Mouse (Mus musculus): Measurements from ENCODE around the gene Acap3. TPM values are rescaled to one million over a fixed set of nuclear protein-coding genes. Genes with fewer than 3 reads are reported as not detected.

Acap3 gene
- polyA plus RNA-seq, 1 experiment: 31.0 TPM

DNA sequence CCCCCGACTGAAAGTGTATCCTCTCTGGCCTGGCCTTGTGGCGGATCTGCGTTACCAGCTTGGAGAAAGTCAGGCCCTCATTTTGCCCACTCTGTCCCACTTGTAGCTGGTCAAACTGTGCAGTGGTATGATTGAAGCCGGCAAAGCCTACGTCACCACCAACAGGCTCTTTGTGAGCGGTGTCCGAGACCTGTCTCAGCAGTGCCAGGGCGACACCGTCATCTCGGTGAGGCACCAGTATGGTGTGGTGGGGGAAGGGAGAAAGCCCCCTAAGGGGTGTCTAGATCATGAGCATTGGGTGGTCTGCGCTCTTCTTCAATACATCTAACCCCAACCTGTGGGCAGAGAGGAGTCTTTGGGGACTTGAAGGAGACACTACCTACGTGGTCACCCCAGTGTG lies 4.8 kb downstream of the Acap3 start:
- H3ac ChIP-seq (ENCODE audit: control insufficient read depth, insufficient read length, low read depth): no peak overlapping the region
- H3K79me2 ChIP-seq (ENCODE audit: control insufficient read depth, insufficient read depth): peaks cover 49% of the 10 kb centered on the region
- H3K36me3 ChIP-seq (ENCODE audit: control insufficient read depth, insufficient read depth): peaks cover 27% of the 10 kb centered on the region

DNA sequence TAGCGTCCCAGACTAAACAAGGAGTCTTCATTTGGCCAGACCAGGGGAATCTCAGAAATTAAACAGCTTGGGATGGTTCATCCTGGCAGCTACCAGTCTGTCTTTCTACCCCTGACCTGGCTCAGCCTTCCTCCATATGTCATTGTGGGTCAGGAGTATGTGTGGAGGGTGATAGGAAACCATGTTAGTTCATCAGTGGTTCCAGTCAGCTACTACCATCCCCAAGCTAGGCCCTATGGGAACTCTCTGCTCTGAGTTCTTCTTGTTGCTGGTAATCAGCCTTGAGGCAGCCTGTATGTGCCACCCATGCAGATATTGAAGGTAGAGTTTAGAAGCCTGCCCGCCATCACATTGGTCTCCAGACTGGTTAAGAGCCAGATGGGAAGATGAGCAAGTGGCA lies 6.7 kb downstream of the Acap3 start:
- H3K4me3 ChIP-seq (ENCODE audit: insufficient read depth, poor library complexity, severe bottlenecking): no peak overlapping the region
- H3ac ChIP-seq (ENCODE audit: control insufficient read depth, insufficient read length, low read depth): no peak overlapping the region
- no peaks in the 10 kb centered on the region for H3K27me3 ChIP-seq (ENCODE audit: control insufficient read depth, insufficient read depth, insufficient read length)
- TF ChIP-seq MYOG (IDR thresholded peaks at IDR 0.05; ENCODE audit: control insufficient read depth, extremely low read depth, insufficient read length) (no peak), USF1 (IDR thresholded peaks at IDR 0.05; ENCODE audit: low read depth) (no peak), MAX (IDR thresholded peaks at IDR 0.05) (no peak), FOSL1 (IDR thresholded peaks at IDR 0.05; ENCODE audit: insufficient read depth, low read length, poor library complexity, severe bottlenecking) (no peak), CEBPB (IDR thresholded peaks at IDR 0.05; ENCODE audit: low read depth) (no peak), MYOD1 (IDR thresholded peaks at IDR 0.05; ENCODE audit: control insufficient read depth, insufficient read length, low read depth) (no peak), CTCF (IDR thresholded peaks at IDR 0.05; ENCODE audit: control insufficient read depth, insufficient read depth, insufficient read length) (no peak)
- H3K79me3 ChIP-seq (ENCODE audit: low read depth): peaks cover 30% of the 10 kb centered on the region
- H3K79me2 ChIP-seq (ENCODE audit: control insufficient read depth, insufficient read depth): peaks cover 36% of the 10 kb centered on the region
- H3K36me3 ChIP-seq (ENCODE audit: control insufficient read depth, insufficient read depth): peaks cover 43% of the 10 kb centered on the region

More for the DNA sequence above, 4.8 kb downstream of the Acap3 start:
- TF ChIP-seq MYOG (IDR thresholded peaks at IDR 0.05; ENCODE audit: control insufficient read depth, extremely low read depth, insufficient read length) (no peak), MYOD1 (IDR thresholded peaks at IDR 0.05; ENCODE audit: control insufficient read depth, insufficient read length, low read depth) (no peak), CTCF (IDR thresholded peaks at IDR 0.05; ENCODE audit: control insufficient read depth, insufficient read depth, insufficient read length) (no peak), USF1 (IDR thresholded peaks at IDR 0.05; ENCODE audit: low read depth) (no peak), FOSL1 (IDR thresholded peaks at IDR 0.05; ENCODE audit: insufficient read depth, low read length, poor library complexity, severe bottlenecking) (no peak), MAX (IDR thresholded peaks at IDR 0.05) (no peak), CEBPB (IDR thresholded peaks at IDR 0.05; ENCODE audit: low read depth) (no peak)
- H3K4me3 ChIP-seq (ENCODE audit: insufficient read depth, poor library complexity, severe bottlenecking): no peak overlapping the region
- H3K27me3 ChIP-seq (ENCODE audit: control insufficient read depth, insufficient read depth, insufficient read length): no peaks in the 10 kb centered on the region
- peaks cover 39% of the 10 kb centered on the region for H3K79me3 ChIP-seq (ENCODE audit: low read depth)

DNA sequence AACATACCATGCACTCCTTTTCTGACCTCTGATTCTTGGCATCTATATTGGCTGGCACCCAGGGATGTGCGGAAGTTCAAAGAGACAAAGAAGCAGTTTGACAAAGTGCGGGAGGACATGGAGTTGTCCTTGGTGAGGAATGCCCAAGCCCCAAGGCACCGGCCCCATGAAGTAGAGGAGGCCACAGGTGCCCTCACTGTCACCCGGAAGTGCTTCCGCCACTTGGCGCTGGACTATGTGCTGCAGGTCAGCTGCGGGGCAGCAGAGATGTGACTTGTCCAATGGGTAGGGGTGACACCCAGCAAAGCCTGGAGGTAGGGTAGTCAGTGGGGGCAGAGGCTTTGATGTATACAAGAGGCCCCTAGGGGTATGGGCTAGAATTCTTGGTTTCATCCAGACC lies 7.7 kb downstream of the Acap3 start:
- H3K79me3 ChIP-seq (ENCODE audit: low read depth): peaks cover 23% of the 10 kb centered on the region
- H3K27me3 ChIP-seq (ENCODE audit: control insufficient read depth, insufficient read depth, insufficient read length): no peaks in the 10 kb centered on the region
- peaks cover 43% of the 10 kb centered on the region for H3K36me3 ChIP-seq (ENCODE audit: control insufficient read depth, insufficient read depth)
- H3ac ChIP-seq (ENCODE audit: control insufficient read depth, insufficient read length, low read depth): no peak overlapping the region
- peaks cover 25% of the 10 kb centered on the region for H3K79me2 ChIP-seq (ENCODE audit: control insufficient read depth, insufficient read depth)
- no peak overlapping the region for H3K4me3 ChIP-seq (ENCODE audit: insufficient read depth, poor library complexity, severe bottlenecking)
- no peak for TF ChIP-seq CEBPB (IDR thresholded peaks at IDR 0.05; ENCODE audit: low read depth)
- no peak for TF ChIP-seq USF1 (IDR thresholded peaks at IDR 0.05; ENCODE audit: low read depth)
- no peak for TF ChIP-seq MYOG (IDR thresholded peaks at IDR 0.05; ENCODE audit: control insufficient read depth, extremely low read depth, insufficient read length)
- TF ChIP-seq MAX (IDR thresholded peaks at IDR 0.05): no peak

DNA sequence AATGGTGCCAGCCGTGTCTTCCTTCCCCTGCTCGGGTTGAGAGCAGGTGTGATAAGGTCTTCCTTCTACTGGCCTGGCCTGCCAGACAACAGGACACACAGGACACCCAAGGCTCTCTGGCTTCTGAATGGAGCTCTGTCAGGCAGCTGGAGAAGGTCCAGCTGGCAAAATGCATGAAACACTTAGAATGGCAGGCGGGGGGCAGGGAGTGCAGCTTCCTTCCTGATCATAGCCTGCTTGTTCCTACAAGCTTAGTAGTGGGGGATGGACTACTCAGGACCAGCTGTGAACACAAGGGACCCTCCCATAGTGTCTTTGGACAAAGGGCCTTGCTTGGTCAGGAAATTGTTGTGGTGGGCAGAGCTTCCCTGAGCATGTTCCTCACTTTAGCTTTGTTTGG lies 9.6 kb downstream of the Acap3 start:
- TF ChIP-seq MYOG (IDR thresholded peaks at IDR 0.05; ENCODE audit: control insufficient read depth, extremely low read depth, insufficient read length) (no peak), CTCF (IDR thresholded peaks at IDR 0.05; ENCODE audit: control insufficient read depth, insufficient read depth, insufficient read length) (no peak), USF1 (IDR thresholded peaks at IDR 0.05; ENCODE audit: low read depth) (no peak), CEBPB (IDR thresholded peaks at IDR 0.05; ENCODE audit: low read depth) (no peak), FOSL1 (IDR thresholded peaks at IDR 0.05; ENCODE audit: insufficient read depth, low read length, poor library complexity, severe bottlenecking) (no peak), MYOD1 (IDR thresholded peaks at IDR 0.05; ENCODE audit: control insufficient read depth, insufficient read length, low read depth) (no peak), MAX (IDR thresholded peaks at IDR 0.05) (no peak)
- H3K36me3 ChIP-seq (ENCODE audit: control insufficient read depth, insufficient read depth): peaks cover 40% of the 10 kb centered on the region
- peaks cover 7% of the 10 kb centered on the region for H3K79me2 ChIP-seq (ENCODE audit: control insufficient read depth, insufficient read depth)
- H3K27me3 ChIP-seq (ENCODE audit: control insufficient read depth, insufficient read depth, insufficient read length): no peaks in the 10 kb centered on the region
- peaks cover 7% of the 10 kb centered on the region for H3K79me3 ChIP-seq (ENCODE audit: low read depth)
- H3K4me3 ChIP-seq (ENCODE audit: insufficient read depth, poor library complexity, severe bottlenecking): no peak overlapping the region
- H3ac ChIP-seq (ENCODE audit: control insufficient read depth, insufficient read length, low read depth): no peak overlapping the region

DNA sequence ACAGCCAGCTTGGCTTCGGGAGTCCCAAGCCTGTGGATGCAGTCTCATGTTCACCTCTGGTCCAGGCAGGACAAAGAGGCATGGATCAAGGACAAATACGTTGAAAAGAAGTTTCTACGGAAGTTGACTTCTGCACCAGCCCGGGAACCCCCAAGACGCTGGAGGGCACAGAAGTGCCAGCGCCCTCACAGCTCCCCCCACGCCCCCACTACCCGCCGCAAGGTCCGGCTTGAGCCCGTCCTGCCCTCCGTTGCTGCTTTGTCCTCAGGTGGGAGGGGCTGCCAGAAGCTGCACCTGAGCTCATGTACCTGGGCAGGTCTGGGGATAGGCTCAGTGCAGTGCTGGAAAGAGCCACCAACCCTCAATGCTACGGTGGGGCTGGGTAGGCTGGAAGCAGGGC lies 11.6 kb downstream of the Acap3 start:
- H3K4me3 ChIP-seq (ENCODE audit: insufficient read depth, poor library complexity, severe bottlenecking): no peak overlapping the region
- H3K79me2 ChIP-seq (ENCODE audit: control insufficient read depth, insufficient read depth): no peaks in the 10 kb centered on the region
- no peak overlapping the region for H3ac ChIP-seq (ENCODE audit: control insufficient read depth, insufficient read length, low read depth)
- peaks cover 31% of the 10 kb centered on the region for H3K36me3 ChIP-seq (ENCODE audit: control insufficient read depth, insufficient read depth)
- H3K27me3 ChIP-seq (ENCODE audit: control insufficient read depth, insufficient read depth, insufficient read length): no peaks in the 10 kb centered on the region
- no peaks in the 10 kb centered on the region for H3K79me3 ChIP-seq (ENCODE audit: low read depth)
- TF ChIP-seq FOSL1 (IDR thresholded peaks at IDR 0.05; ENCODE audit: insufficient read depth, low read length, poor library complexity, severe bottlenecking) (no peak), USF1 (IDR thresholded peaks at IDR 0.05; ENCODE audit: low read depth) (no peak), MAX (IDR thresholded peaks at IDR 0.05) (no peak), CEBPB (IDR thresholded peaks at IDR 0.05; ENCODE audit: low read depth) (no peak), CTCF (IDR thresholded peaks at IDR 0.05; ENCODE audit: control insufficient read depth, insufficient read depth, insufficient read length) (no peak), MYOG (IDR thresholded peaks at IDR 0.05; ENCODE audit: control insufficient read depth, extremely low read depth, insufficient read length) (no peak), MYOD1 (IDR thresholded peaks at IDR 0.05; ENCODE audit: control insufficient read depth, insufficient read length, low read depth) (no peak)

Data from C2C12 (cell line).